Mouse (Mus musculus) midbrain, embryonic 16.5 days (tissue): ENCODE measurements around the gene Gm6993. TPM values are rescaled to one million over a fixed set of nuclear protein-coding genes. Genes with fewer than 3 reads are reported as not detected.

ENCODE experiments used
- ATAC-seq: fragments of 200-750 bp; cut with Nextera tagmentation; 2 replicates; pipeline ENCODE4 v1.8.0; 2017; ENCODE audit warnings: moderate TSS enrichment
- H3K27ac ChIP-seq: fragments of 300-500 bp; sonication (generic); 2 replicates; pipeline ENCODE4 v1.5.1; 2014; ENCODE audit warnings: mild to moderate bottlenecking, low read length, mixed read lengths
- H3K27me3 ChIP-seq: fragments of 300-500 bp; sonication (generic); 2 replicates; pipeline ENCODE4 v1.6.1; 2014; ENCODE audit warnings: low read depth, low read length, mixed read lengths; ENCODE audit not compliant: control insufficient read depth, insufficient read depth
- H3K36me3 ChIP-seq: fragments of 300-500 bp; sonication (generic); 2 replicates; pipeline ENCODE4 v1.6.1; 2014; ENCODE audit warnings: mild to moderate bottlenecking, low read length, moderate library complexity, mixed read lengths; ENCODE audit not compliant: control insufficient read depth, insufficient read depth
- H3K4me1 ChIP-seq: fragments of 300-500 bp; sonication (generic); 2 replicates; pipeline ENCODE4 v1.6.1; 2014; ENCODE audit warnings: mild to moderate bottlenecking, low read length, mixed read lengths; ENCODE audit not compliant: control insufficient read depth, insufficient read depth
- H3K4me2 ChIP-seq: fragments of 300-500 bp; sonication (generic); 2 replicates; pipeline ENCODE4 v1.6.1; 2014; ENCODE audit warnings: mild to moderate bottlenecking, low read length, mixed read lengths
- H3K4me3 ChIP-seq: fragments of 300-500 bp; sonication (generic); 2 replicates; pipeline ENCODE4 v1.5.1; 2014; ENCODE audit warnings: low read depth, mild to moderate bottlenecking, low read length, moderate library complexity, mixed read lengths
- H3K9ac ChIP-seq: fragments of 300-500 bp; sonication (generic); 2 replicates; pipeline ENCODE4 v1.6.1; 2014; ENCODE audit warnings: low read depth, low read length, mixed read lengths
- H3K9me3 ChIP-seq: fragments of 300-500 bp; sonication (generic); replicated peaks from 2 replicates; pipeline ENCODE4 v1.6.1; 2014; ENCODE audit warnings: mild to moderate bottlenecking, low read length, mixed read lengths; ENCODE audit not compliant: control insufficient read depth, poor library complexity, severe bottlenecking
- WGBS: fragments of 180-500 bp; shearing (Covaris S2); extraction: QIAGEN DNeasy Blood & Tissue Kit; methylation state at CpG from one replicate; pipeline ENCODE4 v1.1.7; 2014; 5-methylcytosine and 5-hydroxymethylcytosine counted together
- polyA plus RNA-seq: library from polyadenylated mRNA; unstranded; fragments of >200 nt; fragmentation: Nextera tagmentation; extraction: Ambion mirVana; gene quantifications from 2 replicates; pipeline ENCODE4 v1.2.1, GENCODE M21; 2015

The Gm6993 gene
- polyA plus RNA-seq = not detected in 2 replicates

DNA sequence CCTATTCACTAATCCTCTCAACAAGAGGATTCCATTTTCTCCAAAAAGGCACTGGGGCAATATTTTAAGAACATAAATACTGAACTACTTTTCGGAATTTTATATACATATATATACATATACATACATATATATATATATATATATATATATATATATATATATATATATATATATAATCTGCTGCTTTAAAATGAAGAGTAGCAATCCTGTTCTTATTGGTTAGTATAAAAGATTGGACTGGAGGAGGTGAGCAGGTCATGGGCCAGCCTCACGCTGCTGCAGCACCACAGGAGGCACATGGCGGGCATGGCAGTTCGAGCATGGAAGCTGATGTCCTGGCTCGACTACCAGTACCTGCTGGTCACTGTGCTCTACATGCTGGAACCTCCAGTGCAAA is at the start of gene Gm6993:
Gene Gm6993 (plus strand): TSS at position 301 of the 400 bp plus-strand sequence.
- H3K9me3 ChIP-seq = no peaks in the 10 kb centered on the region
- no peaks in the 10 kb centered on the region for H3K36me3 ChIP-seq
- 89% methylated on average over 5 of the region's 5 CpGs for WGBS
- no peak within 1 kb of the TSS for H3K4me2 ChIP-seq
- H3K4me1 ChIP-seq = peaks cover 4% of the 10 kb centered on the region; the same call in 1 of the 2 replicates
- no peak within 1 kb of the TSS for H3K4me3 ChIP-seq
- ATAC-seq = no peak
- H3K9ac ChIP-seq = no peak within 1 kb of the TSS
- H3K27ac ChIP-seq = no peak within 1 kb of the TSS
- H3K27me3 ChIP-seq = no peaks in the 10 kb centered on the region

DNA sequence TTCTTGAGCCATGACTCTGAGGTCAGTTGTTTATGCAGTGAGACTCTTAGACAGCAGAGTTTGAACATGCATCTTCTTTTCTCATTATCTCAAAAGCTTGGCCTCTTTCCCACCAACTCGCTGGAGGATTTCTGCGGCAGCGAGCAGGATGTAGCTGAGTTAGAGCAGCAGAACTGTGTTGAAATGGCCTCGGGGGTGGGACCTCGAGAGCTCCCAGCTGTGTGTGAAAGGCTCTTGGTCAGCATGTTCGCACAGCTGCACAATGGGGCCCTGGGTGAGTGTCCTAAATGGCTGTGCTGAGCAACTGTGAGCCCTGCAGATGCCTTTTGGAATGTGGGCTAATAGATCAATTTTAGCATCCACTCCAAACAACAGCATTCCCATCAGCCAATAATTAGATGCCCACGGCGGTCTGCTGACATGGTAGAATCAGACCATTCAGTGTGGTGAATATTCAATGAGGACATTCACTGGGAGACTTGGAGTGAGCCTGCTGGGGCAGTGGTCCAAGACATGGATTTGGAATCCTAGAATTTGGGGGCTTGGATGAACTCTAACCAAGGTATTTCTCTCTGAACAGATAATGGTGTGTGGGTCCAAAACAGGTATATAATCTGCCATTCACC is 49.1 kb upstream of the Gm6993 start:
- H3K4me3 ChIP-seq = no peak overlapping the region
- WGBS = 22% methylated on average over 8 of the region's 8 CpGs
- no peaks in the 10 kb centered on the region for H3K9me3 ChIP-seq
- H3K9ac ChIP-seq = no peak overlapping the region
- H3K4me1 ChIP-seq = peaks cover 2% of the 10 kb centered on the region; the same call in 1 of the 2 replicates
- no peak overlapping the region for H3K4me2 ChIP-seq
- peak; percentile 60; the same call in 1 of the 2 replicates for ATAC-seq
- no peak overlapping the region for H3K27ac ChIP-seq
- H3K27me3 ChIP-seq = no peaks in the 10 kb centered on the region
- no peaks in the 10 kb centered on the region for H3K36me3 ChIP-seq

DNA sequence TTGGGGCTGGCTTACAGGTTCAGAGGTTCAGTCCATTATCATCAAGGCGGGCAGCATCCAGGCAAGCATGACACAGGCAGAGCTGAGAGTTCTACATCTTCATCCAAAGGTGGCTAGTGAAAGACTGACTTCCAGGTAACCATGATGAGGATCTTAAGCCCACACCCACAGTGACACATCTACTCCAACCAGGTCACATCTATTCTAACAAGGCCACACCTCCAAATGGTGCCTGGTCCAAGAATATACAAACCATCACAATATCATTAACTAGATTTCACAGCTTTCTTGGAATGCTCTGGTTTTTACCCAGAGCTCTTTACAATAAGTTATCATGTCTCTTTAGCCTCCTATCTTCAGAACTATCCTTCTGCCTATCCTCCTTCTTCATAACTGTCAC is 38.1 kb upstream of the Gm6993 start:
- H3K27me3 ChIP-seq = no peaks in the 10 kb centered on the region
- no peak overlapping the region for H3K4me3 ChIP-seq
- no peaks in the 10 kb centered on the region for H3K36me3 ChIP-seq
- H3K4me2 ChIP-seq = no peak overlapping the region
- no peak overlapping the region for H3K9ac ChIP-seq
- no peak for ATAC-seq
- no peaks in the 10 kb centered on the region for H3K9me3 ChIP-seq
- no peak overlapping the region for H3K27ac ChIP-seq
- WGBS = 94% methylated on average over 1 of the region's 1 CpGs
- no peaks in the 10 kb centered on the region for H3K4me1 ChIP-seq

DNA sequence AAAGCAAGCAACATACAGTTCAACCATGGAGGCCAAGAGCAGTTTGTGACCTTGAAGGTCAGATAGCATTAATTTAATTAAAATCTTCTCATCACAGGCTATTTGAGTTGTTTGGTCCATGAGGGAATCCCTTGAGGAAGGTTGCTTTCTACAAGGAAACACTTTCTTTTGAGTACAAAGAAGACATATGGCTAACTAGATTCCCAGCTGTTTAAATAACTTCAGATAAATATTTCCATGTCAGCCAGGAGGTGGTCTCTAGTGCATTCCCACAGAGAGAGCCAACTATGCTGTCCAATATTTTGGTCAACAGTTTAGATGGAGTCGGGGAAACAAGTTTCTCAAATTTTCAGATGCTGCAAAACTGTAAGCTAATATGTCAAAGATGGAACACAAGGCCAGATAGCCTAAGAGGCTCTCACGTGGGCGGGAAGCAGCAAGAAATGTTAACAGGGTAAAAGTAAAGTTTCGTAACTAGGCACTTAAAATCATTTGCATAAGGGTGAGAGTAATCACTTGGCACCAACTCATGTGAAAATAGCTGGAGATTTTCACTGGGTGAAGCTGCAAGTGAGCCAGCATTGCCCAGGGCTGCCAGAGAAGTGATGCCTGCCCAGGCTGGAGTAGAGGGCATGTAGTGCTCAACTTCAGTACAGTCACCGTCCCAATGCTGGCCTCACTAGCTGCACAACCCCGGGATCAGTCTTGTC is 36.7 kb upstream of the Gm6993 start:
- no peak overlapping the region for H3K9ac ChIP-seq
- H3K27me3 ChIP-seq = no peaks in the 10 kb centered on the region
- peaks cover 3% of the 10 kb centered on the region for H3K4me1 ChIP-seq
- 91% methylated on average over 6 of the region's 6 CpGs for WGBS
- H3K27ac ChIP-seq = no peak overlapping the region
- H3K4me3 ChIP-seq = no peak overlapping the region
- H3K4me2 ChIP-seq = no peak overlapping the region
- H3K36me3 ChIP-seq = no peaks in the 10 kb centered on the region
- H3K9me3 ChIP-seq = no peaks in the 10 kb centered on the region
- no peak for ATAC-seq

DNA sequence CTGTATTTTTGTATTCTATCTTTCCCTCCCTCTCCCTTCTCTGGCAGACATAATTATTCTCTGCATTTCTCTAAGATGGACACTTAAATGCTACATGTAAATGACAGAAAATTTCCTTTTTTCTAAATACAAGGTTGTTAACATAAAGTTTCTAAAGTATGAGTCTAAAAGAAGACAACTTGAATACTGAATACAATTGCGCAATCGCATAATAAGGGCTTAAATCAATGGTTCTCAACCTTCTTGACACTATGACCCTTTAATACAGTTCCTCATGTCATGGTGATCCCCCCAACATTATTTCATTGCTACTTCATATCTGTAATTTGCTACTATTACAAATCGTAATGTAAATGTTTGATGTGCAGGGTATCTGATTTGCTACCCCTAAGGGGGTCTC is 35.7 kb upstream of the Gm6993 start:
- H3K4me3 ChIP-seq = no peak overlapping the region
- no peaks in the 10 kb centered on the region for H3K27me3 ChIP-seq
- H3K4me1 ChIP-seq = peaks cover 11% of the 10 kb centered on the region
- no peak overlapping the region for H3K27ac ChIP-seq
- no peak for ATAC-seq
- no peaks in the 10 kb centered on the region for H3K36me3 ChIP-seq
- 96% methylated on average over 3 of the region's 3 CpGs for WGBS
- H3K9me3 ChIP-seq = no peaks in the 10 kb centered on the region
- no peak overlapping the region for H3K9ac ChIP-seq
- H3K4me2 ChIP-seq = no peak overlapping the region

DNA sequence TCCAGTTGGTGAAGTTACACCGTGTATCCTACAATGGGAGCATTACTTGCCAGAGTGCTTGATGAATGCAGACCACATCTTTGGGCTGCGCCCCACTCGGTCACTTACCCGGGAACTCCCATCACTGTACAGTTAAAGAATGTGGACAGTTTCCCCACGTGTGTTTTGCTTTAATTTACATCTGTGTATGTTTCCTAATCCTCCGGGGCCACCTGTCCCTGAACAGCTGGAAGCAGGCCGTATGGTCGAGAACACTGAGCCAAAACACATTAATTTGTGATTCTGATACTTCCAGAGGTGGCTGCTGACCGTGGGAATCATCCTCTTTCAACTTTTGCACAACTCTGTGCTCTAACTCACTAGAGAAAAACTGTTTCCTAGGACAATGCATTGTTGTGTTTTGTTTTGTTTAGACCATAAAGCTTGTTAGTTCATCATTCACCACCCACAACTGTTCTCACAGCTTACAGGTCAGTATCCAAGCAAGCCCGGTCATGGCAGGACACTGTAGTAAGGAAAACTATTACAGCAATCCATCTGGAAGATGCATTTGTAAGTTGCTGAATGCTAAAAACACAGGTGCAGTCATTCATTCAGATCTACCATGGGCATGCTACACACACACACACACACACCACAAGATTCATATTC is 34.5 kb upstream of the Gm6993 start:
- Histone ChIP-seq H3K27me3 (no peaks in the 10 kb centered on the region), H3K9me3 (no peaks in the 10 kb centered on the region), H3K36me3 (no peaks in the 10 kb centered on the region), H3K27ac (no peak overlapping the region), H3K4me2 (no peak overlapping the region), H3K9ac (no peak overlapping the region), H3K4me1 (peaks cover 11% of the 10 kb centered on the region), H3K4me3 (no peak overlapping the region)
- 78% methylated on average over 10 of the region's 10 CpGs for WGBS
- ATAC-seq = no peak

DNA sequence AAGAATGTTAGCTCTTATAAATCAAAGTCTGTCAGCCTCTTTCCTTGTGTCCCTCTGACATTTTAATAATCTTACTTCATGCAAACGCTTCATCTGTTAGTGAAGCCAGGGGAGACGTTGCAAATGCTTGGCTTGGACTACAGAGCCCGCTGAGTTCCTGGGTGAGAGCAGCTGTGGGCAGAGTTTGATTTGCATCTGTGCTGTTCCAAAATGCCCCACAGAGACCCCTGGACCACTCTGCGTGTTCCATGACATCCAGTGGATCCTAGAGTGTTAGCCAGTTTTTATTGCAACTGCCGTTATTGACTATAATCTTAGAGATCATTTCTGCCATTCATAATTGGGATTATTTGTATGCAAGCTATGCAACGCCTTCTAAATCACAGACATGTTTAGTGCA is 31.8 kb upstream of the Gm6993 start:
- H3K4me3 ChIP-seq = no peak overlapping the region
- H3K36me3 ChIP-seq = no peaks in the 10 kb centered on the region
- no peaks in the 10 kb centered on the region for H3K27me3 ChIP-seq
- ATAC-seq = peak; percentile 54; the same call in 1 of the 2 replicates
- no peaks in the 10 kb centered on the region for H3K9me3 ChIP-seq
- 29% methylated on average over 6 of the region's 6 CpGs for WGBS
- H3K9ac ChIP-seq = no peak overlapping the region
- 0 out of 2 replicates have a peak overlapping the region, but pooled peaks have one; percentile 24 for H3K4me2 ChIP-seq
- peaks cover 11% of the 10 kb centered on the region for H3K4me1 ChIP-seq
- peak overlapping the region; percentile 62; the same call in 1 of the 2 replicates for H3K27ac ChIP-seq

DNA sequence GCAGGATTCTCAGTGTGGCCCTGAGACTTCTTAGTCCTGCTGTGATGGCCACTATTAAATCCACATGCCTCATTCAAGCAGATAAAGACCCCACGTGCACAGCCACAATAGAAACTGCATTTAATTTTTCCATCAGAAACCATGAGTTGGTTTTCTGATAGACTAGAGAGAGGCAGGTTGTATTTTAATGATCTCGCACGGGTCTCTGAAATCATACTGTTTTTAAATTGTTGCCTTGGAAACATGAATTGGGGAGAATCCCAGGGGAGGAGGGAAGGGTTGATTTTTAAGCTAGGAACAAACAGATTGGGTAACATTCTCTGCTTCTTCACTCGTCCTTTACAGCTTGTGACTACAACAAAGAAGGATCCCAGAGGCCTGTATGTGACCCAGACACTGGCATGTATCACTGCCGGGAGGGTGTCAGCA is 31.2 kb upstream of the Gm6993 start:
- Histone ChIP-seq H3K4me3 (no peak overlapping the region), H3K27me3 (no peaks in the 10 kb centered on the region), H3K27ac (peak overlapping the region; percentile 62), H3K4me2 (peak overlapping the region; percentile 24; the same call in 1 of the 2 replicates), H3K9me3 (no peaks in the 10 kb centered on the region), H3K4me1 (peaks cover 11% of the 10 kb centered on the region), H3K36me3 (no peaks in the 10 kb centered on the region), H3K9ac (no peak overlapping the region)
- ATAC-seq = peak; percentile 73
- WGBS = 16% methylated on average over 5 of the region's 5 CpGs

DNA sequence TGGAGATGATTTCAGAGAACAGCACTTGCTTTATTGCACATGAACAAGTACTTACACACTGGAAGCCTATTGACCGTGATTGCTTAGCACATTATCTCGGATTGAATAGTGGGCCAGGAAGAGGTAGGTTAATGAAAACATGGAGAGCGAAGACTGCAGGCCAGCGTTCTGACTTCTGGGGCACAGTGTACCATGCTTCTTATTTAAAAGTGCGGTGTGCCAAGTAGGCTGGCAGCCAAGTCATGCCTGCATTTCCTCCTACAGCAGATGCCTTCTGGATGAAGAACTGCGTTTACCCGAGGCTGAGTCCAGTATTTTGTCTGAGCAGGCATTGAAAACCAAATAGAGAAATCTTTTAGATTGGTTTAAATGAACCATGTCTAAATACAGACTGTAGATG is 27.0 kb upstream of the Gm6993 start:
- WGBS = 66% methylated on average over 7 of the region's 7 CpGs
- no peak for ATAC-seq

More for the DNA sequence above, 27.0 kb upstream of the Gm6993 start:
- H3K9me3 ChIP-seq = no peaks in the 10 kb centered on the region
- no peaks in the 10 kb centered on the region for H3K36me3 ChIP-seq
- no peaks in the 10 kb centered on the region for H3K27me3 ChIP-seq
- H3K4me3 ChIP-seq = no peak overlapping the region
- H3K4me2 ChIP-seq = no peak overlapping the region
- no peak overlapping the region for H3K9ac ChIP-seq
- peaks cover 11% of the 10 kb centered on the region for H3K4me1 ChIP-seq
- no peak overlapping the region for H3K27ac ChIP-seq
